Mouse (Mus musculus) kidney, adult 2 months (tissue): ENCODE measurements at regions not wholly inside any gene's neighbourhood (a gene's known extent, or its start where the extent isn't known, plus 50 kb on each side); places are given as distances from the start of the nearest gene placed in this dataset.

Experiments
- DNase-seq: peaks from one replicate; pipeline ENCODE4 v3.0.0; 2021
- H3K27ac ChIP-seq: fragments of 200-500 bp; 2 replicates; pipeline ENCODE4 v1.5.1; 2012; ENCODE audit warnings: low read depth, low read length, control low read depth, inconsistent platforms; ENCODE audit not compliant: insufficient read depth
- H3K27me3 ChIP-seq: fragments of 200-500 bp; replicated peaks from 2 replicates; pipeline ENCODE4 v1.6.1; 2012; ENCODE audit warnings: mild to moderate bottlenecking, moderate library complexity, low read length, inconsistent platforms; ENCODE audit not compliant: control insufficient read depth, insufficient read depth
- H3K36me3 ChIP-seq: fragments of 200-500 bp; 2 replicates; pipeline ENCODE4 v1.6.1; 2012; ENCODE audit warnings: mild to moderate bottlenecking, moderate library complexity, low read length, inconsistent platforms; ENCODE audit not compliant: control insufficient read depth, insufficient read depth
- H3K4me1 ChIP-seq: fragments of 200-500 bp; 2 replicates; pipeline ENCODE4 v1.6.1; 2011; ENCODE audit warnings: low read length; ENCODE audit not compliant: control insufficient read depth, insufficient read depth
- H3K4me3 ChIP-seq: fragments of 200-500 bp; 2 replicates; pipeline ENCODE4 v1.5.1; 2011; ENCODE audit warnings: mild to moderate bottlenecking, low read depth, low read length, control low read depth; ENCODE audit not compliant: insufficient read depth
- CTCF ChIP-seq: fragments of 200-500 bp; conservative IDR thresholded peaks from 2 replicates; pipeline ENCODE4 v1.5.1; 2011; ENCODE audit warnings: low read depth, mild to moderate bottlenecking, control low read depth, low read length, moderate library complexity, mixed read lengths; ENCODE audit not compliant: insufficient read depth, insufficient read length
- POLR2A ChIP-seq: fragments of 200-500 bp; IDR thresholded peaks from one replicate; pipeline ENCODE4 v1.6.1; 2011; ENCODE audit warnings: low read depth, low read length, control low read depth
- WGBS: fragments of 180-500 bp; shearing (Covaris S2); methylation state at CpG from one replicate; pipeline ENCODE4 v1.1.7; 2018; 5-methylcytosine and 5-hydroxymethylcytosine counted together

- H3K27ac ChIP-seq: no peak overlapping the region
- H3K27me3 ChIP-seq: no peaks in the 10 kb centered on the region
- no peak overlapping the region for H3K4me3 ChIP-seq
- peak; percentile 78 for DNase-seq
- H3K36me3 ChIP-seq: no peaks in the 10 kb centered on the region
- WGBS: 22% methylated on average over 9 of the region's 9 CpGs
- H3K4me1 ChIP-seq: 0 out of 2 replicates have a peak, but pooled peaks cover 6% of the 10 kb centered on the region
- no peak for TF ChIP-seq CTCF
- no peak for TF ChIP-seq POLR2A
Measured at GRCm38 (mm10) chr4:33552856-33553255, 242.7 kb downstream of the Rngtt start.

GRCm38 (mm10) chr4:33554606-33555005, 244.5 kb downstream of the Rngtt start:
- Histone ChIP-seq H3K4me3 (no peak overlapping the region), H3K27ac (no peak overlapping the region), H3K27me3 (no peaks in the 10 kb centered on the region), H3K36me3 (no peaks in the 10 kb centered on the region), H3K4me1 (0 out of 2 replicates have a peak, but pooled peaks cover 6% of the 10 kb centered on the region)
- no peak for DNase-seq
- 52% methylated on average over 6 of the region's 6 CpGs for WGBS
- TF ChIP-seq POLR2A (no peak), CTCF (no peak)

- no peak for TF ChIP-seq POLR2A
- TF ChIP-seq CTCF: no peak
- peak; percentile 20 for DNase-seq
- 30% methylated on average over 14 of the region's 14 CpGs for WGBS
- Histone ChIP-seq H3K4me3 (no peak overlapping the region), H3K36me3 (no peaks in the 10 kb centered on the region), H3K4me1 (0 out of 2 replicates have a peak, but pooled peaks cover 6% of the 10 kb centered on the region), H3K27me3 (no peaks in the 10 kb centered on the region), H3K27ac (no peak overlapping the region)
Measured at GRCm38 (mm10) chr4:33555231-33555933, 245.3 kb downstream of the Rngtt start.

GRCm38 (mm10) chr4:33555966-33556365, 245.9 kb downstream of the Rngtt start:
- Histone ChIP-seq H3K4me3 (no peak overlapping the region), H3K4me1 (0 out of 2 replicates have a peak, but pooled peaks cover 6% of the 10 kb centered on the region), H3K36me3 (no peaks in the 10 kb centered on the region), H3K27ac (no peak overlapping the region), H3K27me3 (no peaks in the 10 kb centered on the region)
- TF ChIP-seq POLR2A (no peak), CTCF (no peak)
- 30% methylated on average over 12 of the region's 12 CpGs for WGBS
- no peak for DNase-seq

GRCm38 (mm10) chr4:33556661-33557540, 246.8 kb downstream of the Rngtt start:
- no peak for TF ChIP-seq POLR2A
- 0 out of 2 replicates have a peak, but pooled peaks have one; percentile 18 for TF ChIP-seq CTCF
- no peak overlapping the region for H3K27ac ChIP-seq
- 71% methylated on average over 12 of the region's 12 CpGs for WGBS
- 0 out of 2 replicates have a peak, but pooled peaks cover 6% of the 10 kb centered on the region for H3K4me1 ChIP-seq
- no peaks in the 10 kb centered on the region for H3K27me3 ChIP-seq
- H3K4me3 ChIP-seq: no peak overlapping the region
- H3K36me3 ChIP-seq: no peaks in the 10 kb centered on the region
- no peak for DNase-seq

GRCm38 (mm10) chr4:33570274-33570673, 260.2 kb downstream of the Rngtt start:
- WGBS: 94% methylated on average over 5 of the region's 5 CpGs
- Histone ChIP-seq H3K36me3 (no peaks in the 10 kb centered on the region), H3K27ac (no peak overlapping the region), H3K4me1 (no peaks in the 10 kb centered on the region), H3K4me3 (no peak overlapping the region), H3K27me3 (no peaks in the 10 kb centered on the region)
- TF ChIP-seq CTCF: no peak
- no peak for TF ChIP-seq POLR2A
- DNase-seq: no peak

GRCm38 (mm10) chr4:33571351-33571750, 261.2 kb downstream of the Rngtt start:
- no peak for TF ChIP-seq CTCF
- TF ChIP-seq POLR2A: no peak
- DNase-seq: no peak
- WGBS: 40% methylated on average over 6 of the region's 6 CpGs

More at GRCm38 (mm10) chr4:33571351-33571750, 261.2 kb downstream of the Rngtt start:
- no peak overlapping the region for H3K27ac ChIP-seq
- no peaks in the 10 kb centered on the region for H3K27me3 ChIP-seq
- H3K4me1 ChIP-seq: no peaks in the 10 kb centered on the region
- no peak overlapping the region for H3K4me3 ChIP-seq
- H3K36me3 ChIP-seq: no peaks in the 10 kb centered on the region
